24 mouse cellular contexts compared by ENCODE assay signal in genomic region chr11:8473616-8474015, GRCm38 (mm10).
DNase-seq lines count a peak whose midpoint lies in the region; ATAC-seq and TF ChIP-seq lines count a peak whose summit lies in the region.
"Had no signal": no experiment of that assay in that cellular context is flagged by ENCODE, and none has a peak within 500 bp of the region (broad histone marks: within the 10 kb centered on the region; RNA-seq: fewer than 3 reads in every experiment).

No protein-coding gene starts in this region.

- H3K27me3 ChIP-seq in kidney, postnatal 0 days (ENCODE audit: insufficient read depth, low read length), result no peaks in the 10 kb centered on the region
- H3K27me3 ChIP-seq in kidney, embryonic 14.5 days (ENCODE audit: control insufficient read depth, insufficient read depth, low read length), result no peaks in the 10 kb centered on the region
- H3K27me3 ChIP-seq in lung, embryonic 14.5 days (ENCODE audit: insufficient read depth, low read length), result no peaks in the 10 kb centered on the region
- H3K27me3 ChIP-seq in lung, embryonic 16.5 days (ENCODE audit: control insufficient read depth, insufficient read depth, low read depth, low read length), result no peaks in the 10 kb centered on the region
- H3K27me3 ChIP-seq: embryonic facial prominence, embryonic 12.5 days; forebrain, embryonic 13.5 days; Patski had no signal

- ATAC-seq in kidney, postnatal 0 days (replicated peaks; ENCODE audit: low FRiP score, low read depth), result no peak
- no peak for ATAC-seq in kidney, embryonic 14.5 days (ENCODE audit: low FRiP score, low TSS enrichment)
- ATAC-seq in lung, embryonic 14.5 days (ENCODE audit: insufficient read depth), result no peak
- peak; percentile 44; the same call in 1 of the 2 replicates for ATAC-seq in lung, embryonic 16.5 days (ENCODE audit: low read depth)
- ATAC-seq: activated CD4-positive, CD25-positive, alpha-beta regulatory T cell, adult 4 months; CD4-positive, CD25-positive, alpha-beta regulatory T cell, adult 4 months; forebrain, embryonic 13.5 days; Patski had no signal

- 65% methylated on average over 5 of the region's 5 CpGs for WGBS in kidney, postnatal 0 days
- WGBS in kidney, embryonic 14.5 days, result 82% methylated on average over 5 of the region's 5 CpGs
- 54% methylated on average over 5 of the region's 5 CpGs for WGBS in lung, embryonic 14.5 days
- 44% methylated on average over 5 of the region's 5 CpGs for WGBS in lung, embryonic 16.5 days
- WGBS in lung, adult 2 months, result 63% methylated on average over 5 of the region's 5 CpGs

- TF ChIP-seq POLR2A in lung, adult 2 months (IDR thresholded peaks at IDR 0.05; ENCODE audit: borderline replicate concordance, extremely low read depth, low read depth, low read length), result no peak

- H3K9me3 ChIP-seq in kidney, postnatal 0 days (replicated peaks; ENCODE audit: low read length), result no peaks in the 10 kb centered on the region
- H3K9me3 ChIP-seq in kidney, embryonic 14.5 days (ENCODE audit: control insufficient read depth, low read length), result no peaks in the 10 kb centered on the region
- no peaks in the 10 kb centered on the region for H3K9me3 ChIP-seq in lung, embryonic 14.5 days (ENCODE audit: low read depth, low read length)
- H3K9me3 ChIP-seq in lung, embryonic 16.5 days (ENCODE audit: control insufficient read depth, low read length), result no peaks in the 10 kb centered on the region
- H3K9me3 ChIP-seq: embryonic facial prominence, embryonic 10.5 days; embryonic facial prominence, embryonic 12.5 days; forebrain, embryonic 13.5 days had no signal

- H3K4me1 ChIP-seq in kidney, postnatal 0 days (replicated peaks; ENCODE audit: insufficient read depth, low read length), result peaks cover 14% of the 10 kb centered on the region
- peaks cover 15% of the 10 kb centered on the region for H3K4me1 ChIP-seq in kidney, embryonic 14.5 days (ENCODE audit: control insufficient read depth, insufficient read depth, low read length)
- H3K4me1 ChIP-seq in lung, embryonic 14.5 days (ENCODE audit: insufficient read depth), result peaks cover 30% of the 10 kb centered on the region
- peaks cover 40% of the 10 kb centered on the region for H3K4me1 ChIP-seq in lung, embryonic 16.5 days (replicated peaks; ENCODE audit: control insufficient read depth, insufficient read depth, low read length)
- peaks cover 10% of the 10 kb centered on the region for H3K4me1 ChIP-seq in lung, adult 2 months (ENCODE audit: control insufficient read depth, insufficient read depth, low read length)

- TF ChIP-seq CTCF in kidney, postnatal 0 days (IDR thresholded peaks at IDR 0.05; ENCODE audit: low read depth), result no peak
- TF ChIP-seq CTCF in lung, embryonic 14.5 days (IDR thresholded peaks at IDR 0.05; ENCODE audit: low read depth), result no peak
- TF ChIP-seq CTCF in lung, adult 2 months (IDR thresholded peaks at IDR 0.05; ENCODE audit: insufficient read depth, low read length), result no peak

- H3K4me2 ChIP-seq in kidney, postnatal 0 days (ENCODE audit: low read length), result no peak overlapping the region
- H3K4me2 ChIP-seq in kidney, embryonic 14.5 days (replicated peaks; ENCODE audit: low read depth, low read length), result no peak overlapping the region
- H3K4me2 ChIP-seq in lung, embryonic 14.5 days, result no peak overlapping the region
- peak overlapping the region; percentile 0; the same call in 1 of the 2 replicates for H3K4me2 ChIP-seq in lung, embryonic 16.5 days (ENCODE audit: low read depth, low read length)
- H3K4me2 ChIP-seq: embryonic facial prominence, embryonic 12.5 days; forebrain, embryonic 13.5 days had no signal

- peaks cover 20% of the 10 kb centered on the region for H3K36me3 ChIP-seq in kidney, postnatal 0 days (ENCODE audit: insufficient read depth, low read length)
- H3K36me3 ChIP-seq in kidney, embryonic 14.5 days (ENCODE audit: control insufficient read depth, insufficient read depth, low read length), result peaks cover 32% of the 10 kb centered on the region; the same call in 1 of the 2 replicates
- peaks cover 33% of the 10 kb centered on the region for H3K36me3 ChIP-seq in lung, embryonic 14.5 days (ENCODE audit: insufficient read depth)
- peaks cover 19% of the 10 kb centered on the region for H3K36me3 ChIP-seq in lung, embryonic 16.5 days (ENCODE audit: control insufficient read depth, insufficient read depth, low read length)
- H3K36me3 ChIP-seq: G1E had no signal

- no peak overlapping the region for H3K9ac ChIP-seq in kidney, postnatal 0 days (ENCODE audit: low read depth, low read length)
- no peak overlapping the region for H3K9ac ChIP-seq in kidney, embryonic 14.5 days (ENCODE audit: low read depth, low read length)
- no peak overlapping the region for H3K9ac ChIP-seq in lung, embryonic 14.5 days
- H3K9ac ChIP-seq in lung, embryonic 16.5 days (ENCODE audit: low read length), result no peak overlapping the region
- H3K9ac ChIP-seq: embryonic facial prominence, embryonic 12.5 days; forebrain, embryonic 13.5 days had no signal

- no peak overlapping the region for H3K4me3 ChIP-seq in kidney, postnatal 0 days (replicated peaks; ENCODE audit: low read depth, low read length)
- H3K4me3 ChIP-seq in kidney, embryonic 14.5 days (ENCODE audit: low read length), result no peak overlapping the region
- no peak overlapping the region for H3K4me3 ChIP-seq in lung, embryonic 14.5 days (ENCODE audit: low read depth, low read length)
- H3K4me3 ChIP-seq in lung, embryonic 16.5 days (ENCODE audit: low read length), result no peak overlapping the region
- H3K4me3 ChIP-seq in lung, adult 2 months (replicated peaks; ENCODE audit: extremely low read depth, low read depth, low read length), result no peak overlapping the region
- H3K4me3 ChIP-seq: embryonic facial prominence, embryonic 10.5 days; embryonic facial prominence, embryonic 12.5 days; forebrain, embryonic 13.5 days had no signal

- H3K27ac ChIP-seq in kidney, postnatal 0 days, result no peak overlapping the region
- no peak overlapping the region for H3K27ac ChIP-seq in kidney, embryonic 14.5 days (ENCODE audit: low read depth, low read length)
- H3K27ac ChIP-seq in lung, embryonic 14.5 days (ENCODE audit: low read depth), result no peak overlapping the region
- peak overlapping the region; percentile 60 for H3K27ac ChIP-seq in lung, embryonic 16.5 days (ENCODE audit: low read length)
- H3K27ac ChIP-seq: embryonic facial prominence, embryonic 10.5 days; embryonic facial prominence, embryonic 12.5 days; forebrain, embryonic 13.5 days had no signal

- DNase-seq in kidney, postnatal 0 days (ENCODE audit: low spot score), result peak; percentile 81
- DNase-seq in lung, embryonic 14.5 days, result peak; percentile 69
- DNase-seq in lung, postnatal 4 days, result no peak
- no peak for DNase-seq in lung, postnatal 25 days (ENCODE audit: low spot score)
- DNase-seq in lung, postnatal 10 days, result peak; percentile 50
- DNase-seq in lung, adult 2 months, result no peak
- DNase-seq: adrenal gland, adult 8-10 months; adrenal gland, postnatal 14 days; adrenal gland, postnatal 36 days; B cell, adult 2 months; cerebellum, adult 11-12 months; cerebellum, adult 2 months; cerebellum, adult 9-10 months; cerebellum, postnatal 10 days; cerebellum, postnatal 25 days had no signal

Comparison
In these comparisons a context has a peak if more than half of its experiments do, and no peak if none do; other contexts are left out.
1. DNase-seq: peak in kidney, postnatal 0 days (single experiment), lung, embryonic 14.5 days (single experiment) and lung, postnatal 10 days (single experiment); none in lung, postnatal 4 days (0 of 2), lung, postnatal 25 days (single experiment) and lung, adult 2 months (single experiment).